Mouse (Mus musculus): ENCODE measurements around the gene Itga2. TPM values are rescaled to one million over a fixed set of nuclear protein-coding genes. Genes with fewer than 3 reads are reported as not detected.

Gene Itga2
- polyA plus RNA-seq, 1 experiment, result not detected

GRCm38 (mm10) chr13:114887293-114887692, 44.6 kb downstream of the Itga2 start:
- H3K4me1 ChIP-seq (ENCODE audit: control insufficient read depth, insufficient read depth, low read length), result peaks cover 8% of the 10 kb centered on the region
- no peak overlapping the region for H3K4me3 ChIP-seq (ENCODE audit: insufficient read depth, low read length)
- TF ChIP-seq POLR2A (IDR thresholded peaks at IDR 0.05; ENCODE audit: borderline replicate concordance, low read depth, low read length) (no peak), CTCF (IDR thresholded peaks at IDR 0.05; ENCODE audit: low read depth, low read length) (no peak)
- no peak overlapping the region for H3K27ac ChIP-seq (ENCODE audit: insufficient read depth, low read depth, low read length)

- H3K27ac ChIP-seq (ENCODE audit: insufficient read depth, low read depth, low read length), result no peak overlapping the region
- TF ChIP-seq POLR2A (IDR thresholded peaks at IDR 0.05; ENCODE audit: borderline replicate concordance, low read depth, low read length) (no peak), CTCF (IDR thresholded peaks at IDR 0.05; ENCODE audit: low read depth, low read length) (no peak)
- peaks cover 8% of the 10 kb centered on the region for H3K4me1 ChIP-seq (ENCODE audit: control insufficient read depth, insufficient read depth, low read length)
- no peak overlapping the region for H3K4me3 ChIP-seq (ENCODE audit: insufficient read depth, low read length)
Measured at GRCm38 (mm10) chr13:114885171-114885570, 46.7 kb downstream of the Itga2 start.

- Histone ChIP-seq H3K27ac (ENCODE audit: insufficient read depth, low read depth, low read length) (no peak overlapping the region), H3K4me1 (ENCODE audit: control insufficient read depth, insufficient read depth, low read length) (no peaks in the 10 kb centered on the region), H3K4me3 (ENCODE audit: insufficient read depth, low read length) (no peak overlapping the region)
- TF ChIP-seq CTCF (IDR thresholded peaks at IDR 0.05; ENCODE audit: low read depth, low read length) (no peak), POLR2A (IDR thresholded peaks at IDR 0.05; ENCODE audit: borderline replicate concordance, low read depth, low read length) (no peak)
Measured at GRCm38 (mm10) chr13:114878667-114879066, 53.2 kb downstream of the Itga2 start.

DNA sequence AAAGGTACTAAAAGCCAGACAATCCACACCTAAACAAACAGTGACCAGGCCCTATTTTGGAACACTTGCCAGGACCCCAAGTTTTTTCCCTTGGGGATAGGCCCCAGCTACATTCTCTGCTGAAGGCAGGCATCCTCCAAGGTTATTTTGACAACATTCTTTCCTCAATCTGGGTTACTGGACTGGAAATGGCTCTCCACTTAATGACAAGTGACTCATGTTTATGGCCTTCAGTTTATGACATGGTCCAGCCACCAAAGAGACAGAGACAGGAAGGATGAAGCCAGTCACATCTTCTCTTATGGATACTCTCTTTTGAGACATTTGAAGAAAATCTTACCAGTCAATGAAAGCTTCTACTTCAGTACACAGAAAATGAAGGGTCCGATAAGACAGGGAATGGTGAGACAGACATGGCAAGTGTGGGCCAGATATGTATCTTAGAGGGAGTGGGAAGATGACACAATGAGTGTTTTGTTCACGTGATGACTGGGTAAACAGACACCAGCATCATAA, 55.8 kb downstream of the Itga2 start:
- H3K4me3 ChIP-seq (ENCODE audit: insufficient read depth, low read length), result no peak overlapping the region

DNA sequence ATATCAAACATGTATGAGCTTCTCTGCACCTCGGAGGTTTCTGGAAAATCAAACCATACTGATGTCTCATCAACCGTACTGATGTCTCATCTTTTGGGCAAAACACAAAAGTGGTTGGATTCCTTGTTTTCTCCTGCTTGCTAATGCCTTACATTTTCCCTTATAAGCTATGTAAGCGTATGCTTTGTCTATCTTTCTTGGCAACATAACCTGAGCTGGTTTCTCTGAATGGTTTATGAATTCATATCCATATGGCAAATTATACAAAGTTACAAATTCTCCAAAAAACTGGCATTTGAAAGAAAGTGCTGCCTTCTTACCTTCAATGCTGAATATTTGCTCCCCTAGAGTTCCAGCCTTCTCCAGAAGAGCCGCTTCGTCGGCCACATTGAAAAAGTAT, 57.2 kb downstream of the Itga2 start:
- TF ChIP-seq CTCF (IDR thresholded peaks at IDR 0.05; ENCODE audit: low read depth, low read length) (no peak), POLR2A (IDR thresholded peaks at IDR 0.05; ENCODE audit: borderline replicate concordance, low read depth, low read length) (no peak)
- Histone ChIP-seq H3K27ac (ENCODE audit: insufficient read depth, low read depth, low read length) (no peak overlapping the region), H3K4me1 (ENCODE audit: control insufficient read depth, insufficient read depth, low read length) (no peaks in the 10 kb centered on the region)

More for the DNA sequence above, 55.8 kb downstream of the Itga2 start:
- no peaks in the 10 kb centered on the region for H3K4me1 ChIP-seq (ENCODE audit: control insufficient read depth, insufficient read depth, low read length)
- H3K27ac ChIP-seq (ENCODE audit: insufficient read depth, low read depth, low read length), result no peak overlapping the region
- TF ChIP-seq CTCF (IDR thresholded peaks at IDR 0.05; ENCODE audit: low read depth, low read length) (no peak), POLR2A (IDR thresholded peaks at IDR 0.05; ENCODE audit: borderline replicate concordance, low read depth, low read length) (no peak)

DNA sequence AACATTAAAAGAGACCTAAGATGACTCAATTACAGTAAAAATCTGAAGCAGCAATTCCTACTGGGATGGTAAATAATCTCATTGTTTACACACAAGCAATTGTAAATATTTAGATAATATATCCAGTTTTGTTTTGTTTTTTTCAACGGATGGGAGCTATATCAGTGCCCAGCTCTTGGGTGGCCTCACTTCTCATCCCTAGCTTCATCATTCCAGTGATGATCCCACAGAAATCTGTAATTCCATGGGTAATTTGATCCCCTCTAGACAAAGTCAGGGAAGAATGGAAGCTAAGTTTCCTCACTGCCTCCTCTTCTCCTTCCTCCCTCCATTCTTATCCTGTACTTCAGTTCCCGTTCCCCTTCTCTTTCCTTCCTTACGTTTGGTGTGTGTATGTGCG, 74.4 kb downstream of the Itga2 start:
- Histone ChIP-seq H3K4me3 (ENCODE audit: insufficient read depth, low read length) (no peak overlapping the region), H3K27ac (ENCODE audit: insufficient read depth, low read depth, low read length) (no peak overlapping the region), H3K4me1 (ENCODE audit: control insufficient read depth, insufficient read depth, low read length) (no peaks in the 10 kb centered on the region)
- TF ChIP-seq POLR2A (IDR thresholded peaks at IDR 0.05; ENCODE audit: borderline replicate concordance, low read depth, low read length) (no peak), CTCF (IDR thresholded peaks at IDR 0.05; ENCODE audit: low read depth, low read length) (no peak)

More for the DNA sequence above, 57.2 kb downstream of the Itga2 start:
- H3K4me3 ChIP-seq (ENCODE audit: insufficient read depth, low read length), result no peak overlapping the region

DNA sequence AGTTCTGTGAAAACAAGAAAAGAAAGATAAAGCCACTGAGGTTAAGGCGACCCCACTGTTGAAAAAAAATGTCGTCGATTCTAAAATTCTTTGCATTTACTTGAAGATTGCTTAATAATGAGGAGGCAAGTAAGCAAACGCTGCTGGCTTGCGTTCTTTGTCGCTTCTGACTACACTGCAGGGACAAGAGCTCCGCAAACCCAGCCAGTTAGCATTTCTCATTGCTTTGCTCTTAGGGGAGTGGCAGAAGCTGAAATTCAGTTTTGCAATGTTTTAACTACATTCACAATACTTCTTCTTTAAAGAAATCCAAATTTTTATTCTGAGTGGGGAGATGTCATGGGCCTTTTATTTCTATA, 75.7 kb downstream of the Itga2 start:
- no peak overlapping the region for H3K27ac ChIP-seq (ENCODE audit: insufficient read depth, low read depth, low read length)
- TF ChIP-seq POLR2A (IDR thresholded peaks at IDR 0.05; ENCODE audit: borderline replicate concordance, low read depth, low read length) (no peak), CTCF (IDR thresholded peaks at IDR 0.05; ENCODE audit: low read depth, low read length) (no peak)
- no peak overlapping the region for H3K4me3 ChIP-seq (ENCODE audit: insufficient read depth, low read length)
- no peaks in the 10 kb centered on the region for H3K4me1 ChIP-seq (ENCODE audit: control insufficient read depth, insufficient read depth, low read length)

DNA sequence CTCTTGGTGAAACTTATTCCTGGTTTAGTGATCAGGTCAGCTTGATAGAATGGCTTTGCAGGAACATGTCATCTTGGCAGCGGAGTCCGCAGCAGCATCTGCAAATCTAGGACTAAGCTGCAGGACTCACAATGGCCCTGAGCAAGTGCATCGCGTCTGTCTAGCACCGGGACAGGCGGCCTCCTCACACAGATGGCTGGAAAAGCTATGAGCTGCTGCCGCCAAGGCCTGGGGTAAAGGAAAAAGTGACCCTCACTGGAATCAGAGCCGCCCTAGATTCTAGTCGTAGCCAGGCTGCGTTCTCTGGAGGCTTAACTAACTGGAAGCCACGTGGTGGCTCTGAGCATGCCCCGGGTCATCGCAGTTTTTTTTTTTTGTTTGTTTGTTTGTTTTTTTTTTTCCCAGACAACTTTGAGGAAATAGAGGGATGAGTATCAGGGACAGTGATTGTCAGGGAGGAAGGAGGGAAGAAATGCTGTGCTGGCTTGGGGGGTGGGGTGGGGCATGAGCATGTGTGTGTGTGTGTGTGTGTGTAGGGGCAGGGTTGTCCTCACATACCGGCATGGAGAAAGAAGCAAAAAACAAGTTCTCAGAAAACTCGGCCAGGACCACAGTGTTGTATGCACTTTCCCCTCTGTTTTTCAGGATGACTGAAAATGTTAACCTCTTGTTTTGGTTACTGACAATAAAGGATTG, 76.2 kb downstream of the Itga2 start:
- H3K4me3 ChIP-seq (ENCODE audit: insufficient read depth, low read length), result no peak overlapping the region

DNA sequence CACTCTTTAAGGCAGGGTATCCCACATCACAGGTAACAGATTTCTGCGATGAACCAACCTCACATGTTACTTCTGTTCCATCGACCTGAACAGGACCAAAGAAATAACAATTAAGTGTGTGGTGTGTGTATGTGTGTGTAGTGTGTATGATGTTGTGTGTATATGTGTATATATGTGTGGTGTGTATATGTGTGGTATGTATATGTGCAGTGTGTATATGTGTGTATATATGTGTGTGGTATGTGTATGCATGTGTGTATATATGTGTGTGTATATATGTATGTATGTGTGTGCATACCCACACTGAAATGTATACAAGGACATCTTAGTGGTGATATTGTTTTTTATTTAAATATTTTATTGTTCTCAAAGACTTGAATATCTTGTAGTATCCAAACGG, 77.5 kb downstream of the Itga2 start:
- H3K27ac ChIP-seq (ENCODE audit: insufficient read depth, low read depth, low read length), result no peak overlapping the region

More for the DNA sequence above, 76.2 kb downstream of the Itga2 start:
- H3K4me1 ChIP-seq (ENCODE audit: control insufficient read depth, insufficient read depth, low read length), result no peaks in the 10 kb centered on the region
- TF ChIP-seq CTCF (IDR thresholded peaks at IDR 0.05; ENCODE audit: low read depth, low read length) (no peak), POLR2A (IDR thresholded peaks at IDR 0.05; ENCODE audit: borderline replicate concordance, low read depth, low read length) (no peak)
- H3K27ac ChIP-seq (ENCODE audit: insufficient read depth, low read depth, low read length), result no peak overlapping the region

GRCm38 (mm10) chr13:114854023-114854422, 77.9 kb downstream of the Itga2 start:
- H3K4me1 ChIP-seq (ENCODE audit: control insufficient read depth, insufficient read depth, low read length), result no peaks in the 10 kb centered on the region
- no peak overlapping the region for H3K4me3 ChIP-seq (ENCODE audit: insufficient read depth, low read length)
- H3K27ac ChIP-seq (ENCODE audit: insufficient read depth, low read depth, low read length), result no peak overlapping the region
- TF ChIP-seq CTCF (IDR thresholded peaks at IDR 0.05; ENCODE audit: low read depth, low read length) (no peak), POLR2A (IDR thresholded peaks at IDR 0.05; ENCODE audit: borderline replicate concordance, low read depth, low read length) (no peak)

More for the DNA sequence above, 77.5 kb downstream of the Itga2 start:
- no peaks in the 10 kb centered on the region for H3K4me1 ChIP-seq (ENCODE audit: control insufficient read depth, insufficient read depth, low read length)
- no peak for TF ChIP-seq POLR2A (IDR thresholded peaks at IDR 0.05; ENCODE audit: borderline replicate concordance, low read depth, low read length)
- no peak for TF ChIP-seq CTCF (IDR thresholded peaks at IDR 0.05; ENCODE audit: low read depth, low read length)
- no peak overlapping the region for H3K4me3 ChIP-seq (ENCODE audit: insufficient read depth, low read length)

Measured in bone marrow macrophage, adult 2 months (primary cell).